Mouse (Mus musculus) ES-E14 (cell line): ENCODE results near the gene Sidt2.

Source experiments
- CHD2 ChIP-seq: IDR thresholded peaks from 2 replicates; pipeline ENCODE4 v1.6.1; 2014; ENCODE audit warnings: mild to moderate bottlenecking, low read depth, low read length, inconsistent platforms
- HCFC1 ChIP-seq: IDR thresholded peaks from 2 replicates; pipeline ENCODE4 v1.6.1; 2012; ENCODE audit warnings: low read length, inconsistent platforms, borderline replicate concordance; ENCODE audit not compliant: insufficient read depth
- MAFK ChIP-seq: IDR thresholded peaks from 2 replicates; pipeline ENCODE4 v1.6.1; 2014; ENCODE audit warnings: mild to moderate bottlenecking, low read depth, low read length, inconsistent platforms; ENCODE audit not compliant: insufficient read depth
- ZC3H11A ChIP-seq: IDR thresholded peaks from 2 replicates; pipeline ENCODE4 v1.6.1; 2012; ENCODE audit warnings: low read depth, mild to moderate bottlenecking, inconsistent platforms, low read length, borderline replicate concordance
- ZNF384 ChIP-seq: IDR thresholded peaks from 2 replicates; pipeline ENCODE4 v1.6.1; 2012; ENCODE audit warnings: low read depth, low read length, inconsistent platforms

GRCm38 (mm10) chr9:45946872-45947183, 8.2 kb downstream of the Sidt2 start:
- TF ChIP-seq ZNF384, result no peak
- TF ChIP-seq CHD2, result no peak
- no peak for TF ChIP-seq ZC3H11A
- no peak for TF ChIP-seq HCFC1
- TF ChIP-seq MAFK, result no peak
